ENCODE assay signal across 21 mouse cellular contexts in genomic region chr10:105332856-105333255, GRCm38 (mm10).
DNase-seq lines count a peak whose midpoint lies in the region; ATAC-seq lines count a peak whose summit lies in the region.
"Had no signal": no experiment of that assay in that cellular context is flagged by ENCODE, and none has a peak within 500 bp of the region (broad histone marks: within the 10 kb centered on the region; RNA-seq: fewer than 3 reads in every experiment).

No protein-coding gene starts in this region.

- no peak overlapping the region for H3K27ac ChIP-seq in midbrain, embryonic 11.5 days (ENCODE audit: low read depth, low read length)
- H3K27ac ChIP-seq in midbrain, embryonic 10.5 days (replicated peaks) = no peak overlapping the region
- no peak overlapping the region for H3K27ac ChIP-seq in forebrain, embryonic 10.5 days
- H3K27ac ChIP-seq: embryonic facial prominence, embryonic 13.5 days; forebrain, embryonic 13.5 days; heart, embryonic 10.5 days; hindbrain, embryonic 13.5 days; hindbrain, postnatal 0 days had no signal

- H3K4me3 ChIP-seq in midbrain, embryonic 11.5 days (ENCODE audit: low read depth, low read length) = no peak overlapping the region
- H3K4me3 ChIP-seq in midbrain, embryonic 10.5 days = no peak overlapping the region
- H3K4me3 ChIP-seq in forebrain, embryonic 10.5 days = no peak overlapping the region
- H3K4me3 ChIP-seq: embryonic facial prominence, embryonic 13.5 days; forebrain, embryonic 13.5 days; heart, embryonic 10.5 days; hindbrain, embryonic 13.5 days had no signal

- WGBS in midbrain, embryonic 11.5 days = 21% methylated on average over 2 of the region's 2 CpGs
- 17% methylated on average over 2 of the region's 2 CpGs for WGBS in midbrain, embryonic 10.5 days
- 36% methylated on average over 2 of the region's 2 CpGs for whole genome bisulfite sequencing in forebrain, embryonic 10.5 days

- no peaks in the 10 kb centered on the region for H3K9me3 ChIP-seq in midbrain, embryonic 11.5 days (ENCODE audit: control insufficient read depth, low read length)
- H3K9me3 ChIP-seq in midbrain, embryonic 10.5 days (replicated peaks) = no peaks in the 10 kb centered on the region
- H3K9me3 ChIP-seq in forebrain, embryonic 10.5 days = no peaks in the 10 kb centered on the region
- H3K9me3 ChIP-seq: embryonic facial prominence, embryonic 13.5 days; forebrain, embryonic 13.5 days; heart, embryonic 10.5 days; hindbrain, embryonic 13.5 days had no signal

- H3K27me3 ChIP-seq in midbrain, embryonic 11.5 days (ENCODE audit: control insufficient read depth, insufficient read depth, low read length) = no peaks in the 10 kb centered on the region
- H3K27me3 ChIP-seq in midbrain, embryonic 10.5 days (ENCODE audit: low read depth, poor library complexity, severe bottlenecking) = no peaks in the 10 kb centered on the region
- no peaks in the 10 kb centered on the region for H3K27me3 ChIP-seq in forebrain, embryonic 10.5 days (ENCODE audit: poor library complexity, severe bottlenecking)
- H3K27me3 ChIP-seq: CH12.LX; embryonic facial prominence, embryonic 13.5 days; forebrain, embryonic 13.5 days; hindbrain, embryonic 13.5 days had no signal

- 0 out of 2 replicates have a peak, but pooled peaks cover 3% of the 10 kb centered on the region for H3K4me1 ChIP-seq in midbrain, embryonic 11.5 days (ENCODE audit: control insufficient read depth, insufficient read depth, low read length)
- H3K4me1 ChIP-seq in midbrain, embryonic 10.5 days = peaks cover 19% of the 10 kb centered on the region
- peaks cover 7% of the 10 kb centered on the region; the same call in 1 of the 2 replicates for H3K4me1 ChIP-seq in forebrain, embryonic 10.5 days
- H3K4me1 ChIP-seq: embryonic facial prominence, embryonic 13.5 days; forebrain, embryonic 13.5 days; heart, embryonic 10.5 days; hindbrain, embryonic 13.5 days had no signal

- 0 out of 2 replicates have a peak, but pooled peaks have one; percentile 41 for ATAC-seq in midbrain, embryonic 11.5 days (ENCODE audit: low FRiP score)
- ATAC-seq: forebrain, embryonic 13.5 days; forebrain, postnatal 0 days; hindbrain, postnatal 0 days had no signal

- no peak overlapping the region for H3K9ac ChIP-seq in midbrain, embryonic 11.5 days (ENCODE audit: low read length)
- H3K9ac ChIP-seq: embryonic facial prominence, embryonic 13.5 days; forebrain, embryonic 13.5 days; forebrain, postnatal 0 days; hindbrain, embryonic 13.5 days had no signal

- H3K36me3 ChIP-seq in midbrain, embryonic 11.5 days (ENCODE audit: control insufficient read depth, insufficient read depth, low read length) = no peaks in the 10 kb centered on the region
- H3K36me3 ChIP-seq in midbrain, embryonic 10.5 days = no peaks in the 10 kb centered on the region
- H3K36me3 ChIP-seq in forebrain, embryonic 10.5 days (replicated peaks) = no peaks in the 10 kb centered on the region
- H3K36me3 ChIP-seq: embryonic facial prominence, embryonic 13.5 days; heart, embryonic 10.5 days; hindbrain, embryonic 13.5 days had no signal

- H3K4me2 ChIP-seq in midbrain, embryonic 11.5 days = no peak overlapping the region
- H3K4me2 ChIP-seq: embryonic facial prominence, embryonic 13.5 days; forebrain, embryonic 13.5 days; hindbrain, embryonic 13.5 days had no signal

- no peak for DNase-seq in midbrain, embryonic 11.5 days (ENCODE audit: low spot score, missing footprints)
- DNase-seq in midbrain, embryonic 10.5 days (ENCODE audit: low spot score) = no peak
- DNase-seq in embryo, embryonic 11 days = peak; percentile 6
- peak; percentile 69 for DNase-seq in retina, postnatal 1 day
- no peak for DNase-seq in heart, adult 8-10 months (ENCODE audit: low spot score)
- no peak for DNase-seq in forebrain, embryonic 10.5 days (ENCODE audit: extremely low spot score, low spot score)
- DNase-seq: adrenal gland, adult 8-10 months; adrenal gland, postnatal 36 days; cerebellum, adult 11-12 months; cerebellum, adult 9-11 months; cerebellum, postnatal 36 days; forebrain, postnatal 0 days; gastrocnemius, postnatal 36 days; heart, adult 11 months; heart, postnatal 10 days had no signal

Comparison
In these comparisons a context has a peak if more than half of its experiments do, and no peak if none do; other contexts are left out.
1. DNase-seq: peak in embryo, embryonic 11 days (single experiment) and retina, postnatal 1 day (single experiment); none in midbrain, embryonic 11.5 days (single experiment), midbrain, embryonic 10.5 days (single experiment), heart, adult 8-10 months (single experiment) and forebrain, embryonic 10.5 days (single experiment).